Mouse (Mus musculus) heart, embryonic 13.5 days (tissue): Measurements from ENCODE around the gene Slc35g1. TPM values are rescaled to one million over a fixed set of nuclear protein-coding genes. Genes with fewer than 3 reads are reported as not detected.

Experiments used
- ATAC-seq: fragments of 200-750 bp; cut with Nextera tagmentation; 2 replicates; pipeline ENCODE4 v1.8.0; 2017; ENCODE audit warnings: moderate TSS enrichment; ENCODE audit not compliant: insufficient number of reproducible peaks, low FRiP score, low TSS enrichment; ENCODE audit errors: extremely low read depth
- H3K27ac ChIP-seq: fragments of 300-500 bp; sonication (generic); replicated peaks from 2 replicates; pipeline ENCODE4 v1.5.1; 2015; ENCODE audit warnings: moderate library complexity, mild to moderate bottlenecking, inconsistent platforms
- H3K27me3 ChIP-seq: fragments of 300-500 bp; sonication (generic); replicated peaks from 2 replicates; pipeline ENCODE4 v1.6.1; 2015; ENCODE audit warnings: mild to moderate bottlenecking, inconsistent platforms
- H3K36me3 ChIP-seq: fragments of 300-500 bp; sonication (generic); 2 replicates; pipeline ENCODE4 v1.6.1; 2015; ENCODE audit warnings: mild to moderate bottlenecking, inconsistent platforms
- H3K4me1 ChIP-seq: fragments of 300-500 bp; sonication (generic); 2 replicates; pipeline ENCODE4 v1.6.1; 2015; ENCODE audit warnings: inconsistent platforms
- H3K4me2 ChIP-seq: fragments of 300-500 bp; sonication (generic); 2 replicates; pipeline ENCODE4 v1.6.1; 2015; ENCODE audit warnings: inconsistent platforms, mild to moderate bottlenecking, moderate library complexity
- H3K4me3 ChIP-seq: fragments of 300-500 bp; sonication (generic); 2 replicates; pipeline ENCODE4 v1.5.1; 2015; ENCODE audit warnings: moderate library complexity, mild to moderate bottlenecking, inconsistent platforms
- H3K9ac ChIP-seq: fragments of 300-500 bp; sonication (generic); 2 replicates; pipeline ENCODE4 v1.6.1; 2015; ENCODE audit warnings: inconsistent platforms, mild to moderate bottlenecking, moderate library complexity
- H3K9me3 ChIP-seq: fragments of 300-500 bp; sonication (generic); 2 replicates; pipeline ENCODE4 v1.6.1; 2016; ENCODE audit warnings: inconsistent platforms
- WGBS: fragments of 180-500 bp; shearing (Covaris S2); methylation state at CpG from one replicate; pipeline ENCODE4 v1.1.7; 2015; ENCODE audit warnings: mixed read lengths; 5-methylcytosine and 5-hydroxymethylcytosine counted together
- polyA plus RNA-seq: library from polyadenylated mRNA; unstranded; fragments of >200 nt; fragmentation: Nextera tagmentation; extraction: Ambion mirVana; gene quantifications from 2 replicates; pipeline ENCODE4 v1.2.1, GENCODE M21; 2015

The Slc35g1 gene
- polyA plus RNA-seq: 1.9 and 2.0 TPM in 2 replicates

DNA sequence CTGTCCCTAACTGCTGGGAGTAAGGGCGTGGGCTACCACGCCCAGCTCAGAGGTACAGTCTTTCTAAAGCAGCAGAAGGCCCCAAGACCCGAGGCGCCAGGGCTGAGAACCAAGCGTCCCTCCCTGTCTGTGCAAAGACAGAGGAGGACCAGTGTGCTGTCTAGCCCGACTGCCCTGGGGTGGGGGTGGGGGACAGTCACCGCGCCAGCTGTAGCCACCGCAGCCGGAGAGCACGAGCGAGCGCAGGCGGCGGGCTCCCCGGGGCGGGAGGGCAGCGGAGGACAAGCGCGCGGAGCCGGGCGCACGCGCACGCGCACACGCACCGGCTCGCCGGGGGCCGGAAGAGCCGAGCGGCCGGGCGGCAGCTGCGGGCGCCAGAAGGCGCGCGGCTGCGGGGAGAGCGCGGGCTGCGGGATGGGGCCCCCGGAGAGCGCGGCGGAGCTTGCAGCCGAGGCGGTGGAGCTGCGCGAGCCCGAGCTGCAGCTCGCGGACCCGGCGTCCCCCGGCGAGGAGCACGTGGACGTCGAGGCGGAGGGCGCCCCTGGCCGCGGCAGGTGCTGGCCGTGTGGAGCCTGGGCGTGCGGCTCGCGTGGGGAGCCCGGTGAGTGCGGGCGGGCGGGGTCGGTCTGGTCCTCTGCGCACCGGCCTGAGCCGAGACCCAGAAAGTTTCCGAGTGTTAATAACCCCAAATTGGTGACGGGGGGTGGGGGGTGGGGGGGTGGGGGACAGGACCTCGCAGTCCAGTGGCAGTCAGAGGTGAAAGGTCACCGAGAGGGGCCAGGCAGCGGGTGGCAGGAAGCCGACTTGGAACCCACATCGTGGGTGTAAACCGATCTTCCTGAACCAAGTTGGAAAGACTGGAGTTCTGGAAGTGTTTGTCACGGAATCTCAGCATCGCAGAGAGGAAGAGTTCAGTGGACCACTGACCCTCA is at the start of gene Slc35g1:
TSS of gene Slc35g1 (plus strand) at position 280 of the 932 bp plus-strand sequence.
- no peak within 1 kb of the TSS for H3K27ac ChIP-seq
- ATAC-seq: no peak; the same call in none of the 2 replicates
- under 1% methylated on average over 89 of the region's 90 CpGs for WGBS

DNA sequence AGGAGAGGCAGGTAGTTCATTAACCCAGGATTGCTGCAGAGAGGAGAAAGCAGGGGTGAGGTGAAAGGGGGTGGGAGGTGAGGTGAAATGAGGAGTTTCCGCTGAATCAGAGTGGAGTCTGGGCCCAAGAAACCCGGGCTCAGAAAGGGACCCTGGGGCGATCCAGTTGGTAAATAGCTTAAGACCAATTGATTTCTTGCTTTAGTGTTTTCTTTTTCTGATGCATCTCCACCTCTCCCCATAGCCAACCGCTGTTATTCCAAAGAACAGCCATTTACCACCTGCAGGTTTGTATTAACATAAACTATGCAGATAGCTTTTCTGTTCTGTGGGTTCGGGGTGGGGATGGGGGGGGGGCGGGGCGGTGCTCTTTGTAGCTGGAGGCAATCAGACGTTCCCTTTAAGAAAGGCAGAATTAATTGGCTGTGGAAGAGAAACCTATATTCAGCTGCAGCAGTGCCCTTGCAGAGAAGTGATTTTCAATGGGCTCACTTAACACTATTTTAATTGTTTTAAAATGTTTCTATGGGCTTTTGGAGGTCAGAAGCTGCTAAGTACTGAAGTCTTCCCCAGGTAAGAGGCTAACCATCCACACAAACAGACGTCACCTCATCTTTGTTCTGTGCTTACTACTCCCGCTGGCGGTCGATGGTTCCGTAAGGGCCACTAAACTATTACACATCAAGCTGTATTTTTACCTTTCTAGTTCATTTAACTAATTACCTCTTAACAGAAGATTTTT is 47.3 kb upstream of the Slc35g1 start:
- no peak for ATAC-seq
- Histone ChIP-seq H3K9me3 (0 out of 2 replicates have a peak, but pooled peaks cover 6% of the 10 kb centered on the region), H3K36me3 (no peaks in the 10 kb centered on the region), H3K4me1 (no peaks in the 10 kb centered on the region), H3K4me3 (no peak overlapping the region), H3K27ac (no peak overlapping the region), H3K27me3 (no peaks in the 10 kb centered on the region), H3K4me2 (no peak overlapping the region), H3K9ac (no peak overlapping the region)
- WGBS: 35% methylated on average over 13 of the region's 13 CpGs

More for the DNA sequence above, at the start of gene Slc35g1:
- H3K9ac ChIP-seq: peak within 1 kb of the TSS; percentile 81
- H3K4me2 ChIP-seq: peak within 1 kb of the TSS; percentile 90
- H3K4me1 ChIP-seq: peaks cover 8% of the 10 kb centered on the region; the same call in 1 of the 2 replicates
- H3K4me3 ChIP-seq: peak within 1 kb of the TSS; percentile 70
- 0 out of 2 replicates have a peak, but pooled peaks cover 4% of the 10 kb centered on the region for H3K27me3 ChIP-seq
- H3K36me3 ChIP-seq: no peaks in the 10 kb centered on the region
- H3K9me3 ChIP-seq: no peaks in the 10 kb centered on the region

DNA sequence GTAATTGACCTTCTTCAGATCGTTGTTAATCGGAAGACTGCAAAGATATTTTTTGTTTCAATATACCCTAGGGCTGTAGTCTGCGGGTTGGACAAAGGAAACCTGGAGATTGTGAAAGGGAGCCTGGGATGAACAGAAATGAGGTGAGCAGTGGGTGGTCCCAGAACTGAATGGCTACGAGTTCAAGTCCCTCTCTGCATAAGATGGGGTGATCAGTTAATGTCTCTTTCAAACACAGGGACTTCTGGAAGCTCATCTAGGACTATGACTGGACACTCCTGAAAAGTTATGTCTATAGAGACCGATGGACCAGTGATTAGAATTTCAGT is 46.8 kb upstream of the Slc35g1 start:
- Histone ChIP-seq H3K4me3 (no peak overlapping the region), H3K9ac (no peak overlapping the region), H3K27me3 (no peaks in the 10 kb centered on the region), H3K27ac (no peak overlapping the region), H3K9me3 (0 out of 2 replicates have a peak, but pooled peaks cover 6% of the 10 kb centered on the region), H3K36me3 (no peaks in the 10 kb centered on the region), H3K4me1 (no peaks in the 10 kb centered on the region), H3K4me2 (no peak overlapping the region)
- ATAC-seq: no peak
- 76% methylated on average over 5 of the region's 5 CpGs for WGBS

DNA sequence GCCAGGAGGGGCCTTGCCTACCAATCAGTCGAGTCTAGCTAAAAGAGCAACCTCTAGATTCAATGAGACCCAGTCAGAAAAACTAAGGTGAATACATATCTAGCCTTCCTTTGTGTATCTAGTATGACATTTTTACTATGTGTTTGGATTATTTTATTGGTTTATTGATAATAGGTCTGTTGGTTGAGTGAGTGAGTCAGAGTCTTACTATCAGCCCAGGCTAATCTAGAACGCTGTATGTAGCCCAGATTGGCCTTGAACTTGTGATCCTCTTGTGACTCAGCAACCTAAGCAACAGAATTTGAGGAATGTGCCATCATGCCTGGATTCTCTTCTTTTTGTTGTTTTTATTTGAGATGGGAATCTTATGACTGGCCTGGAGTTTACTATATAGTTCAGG is 44.6 kb upstream of the Slc35g1 start:
- WGBS: 78% methylated on average over 2 of the region's 2 CpGs

DNA sequence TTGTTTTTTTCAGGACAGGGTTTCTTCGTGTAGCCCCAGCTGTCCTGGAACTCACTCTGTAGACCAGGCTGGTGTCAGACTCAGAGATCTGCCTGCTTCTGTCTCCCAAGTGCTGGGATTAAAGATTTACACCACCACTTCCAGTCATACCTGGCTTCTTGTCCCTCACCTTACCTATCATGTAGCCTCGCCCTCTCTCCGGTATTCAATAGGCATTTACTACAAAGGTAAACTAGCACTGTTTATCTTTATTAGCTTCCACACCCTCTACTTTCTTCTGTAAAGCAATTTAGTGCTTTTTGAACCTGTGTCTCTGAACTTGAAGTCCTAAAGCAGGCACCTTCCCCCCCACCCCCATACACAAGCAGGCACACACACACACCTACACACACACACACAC is 44.1 kb upstream of the Slc35g1 start:
- Histone ChIP-seq H3K27me3 (no peaks in the 10 kb centered on the region), H3K4me3 (no peak overlapping the region), H3K4me1 (no peaks in the 10 kb centered on the region), H3K9me3 (no peaks in the 10 kb centered on the region), H3K36me3 (no peaks in the 10 kb centered on the region), H3K4me2 (no peak overlapping the region), H3K9ac (no peak overlapping the region), H3K27ac (no peak overlapping the region)
- ATAC-seq: no peak
- WGBS: 73% methylated on average over 3 of the region's 3 CpGs

More for the DNA sequence above, 44.6 kb upstream of the Slc35g1 start:
- Histone ChIP-seq H3K9me3 (no peaks in the 10 kb centered on the region), H3K9ac (no peak overlapping the region), H3K27me3 (no peaks in the 10 kb centered on the region), H3K27ac (no peak overlapping the region), H3K4me2 (no peak overlapping the region), H3K4me3 (no peak overlapping the region), H3K36me3 (no peaks in the 10 kb centered on the region), H3K4me1 (no peaks in the 10 kb centered on the region)
- ATAC-seq: no peak

DNA sequence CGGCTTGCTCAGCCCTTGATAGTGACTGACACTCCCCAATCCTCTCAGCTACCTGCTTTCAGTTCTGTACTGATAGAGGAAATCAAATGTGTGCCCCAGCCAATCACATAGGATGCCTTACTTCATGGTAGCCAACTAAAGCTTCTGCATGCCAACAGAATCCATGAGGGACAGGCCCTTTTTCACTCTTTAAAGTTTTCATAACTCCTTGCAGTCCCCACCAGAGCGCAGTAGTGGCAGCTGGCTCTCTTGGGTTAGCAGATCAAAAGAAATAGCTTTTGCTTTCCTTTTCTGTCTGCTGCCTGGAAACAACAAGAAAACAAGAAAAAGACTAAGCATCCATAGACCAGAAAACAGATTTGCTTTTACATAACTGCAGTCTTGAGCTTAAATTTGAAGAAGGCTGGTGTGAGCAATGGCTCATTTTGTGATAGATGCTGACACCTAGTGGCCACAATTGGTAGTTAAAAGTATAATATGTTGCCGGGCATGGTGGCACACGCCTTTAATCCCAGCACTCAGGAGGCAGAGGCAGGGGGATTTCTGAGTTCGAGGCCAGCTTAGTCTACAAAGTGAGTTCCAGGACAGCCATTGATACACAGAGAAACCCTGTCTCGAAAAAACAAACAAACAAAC is 43.2 kb upstream of the Slc35g1 start:
- Histone ChIP-seq H3K9me3 (no peaks in the 10 kb centered on the region), H3K27ac (no peak overlapping the region), H3K4me2 (no peak overlapping the region), H3K27me3 (no peaks in the 10 kb centered on the region), H3K36me3 (no peaks in the 10 kb centered on the region), H3K4me3 (no peak overlapping the region), H3K4me1 (no peaks in the 10 kb centered on the region), H3K9ac (no peak overlapping the region)
- no peak for ATAC-seq
- WGBS: 31% methylated on average over 6 of the region's 6 CpGs

DNA sequence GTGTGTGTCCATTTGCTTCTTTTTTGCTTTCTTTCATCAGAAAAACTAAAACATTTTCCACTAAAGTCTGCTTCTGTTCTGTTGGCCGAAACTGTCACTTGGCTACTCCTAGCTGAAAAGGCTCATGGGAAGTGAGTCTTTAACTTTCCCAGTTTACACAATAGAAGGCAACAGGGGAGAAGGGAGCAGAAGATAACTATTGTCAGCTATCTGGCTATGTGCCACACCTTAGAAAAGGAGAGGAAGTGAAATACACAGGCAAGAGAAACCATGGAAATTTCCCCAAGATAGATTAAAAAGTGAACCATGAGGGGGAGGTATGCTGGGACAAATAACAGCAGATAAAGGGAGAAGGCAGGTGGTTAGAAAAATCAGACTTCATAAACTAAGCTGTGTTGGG is 41.5 kb upstream of the Slc35g1 start:
- Histone ChIP-seq H3K36me3 (no peaks in the 10 kb centered on the region), H3K27me3 (no peaks in the 10 kb centered on the region), H3K9ac (no peak overlapping the region), H3K9me3 (no peaks in the 10 kb centered on the region), H3K4me1 (no peaks in the 10 kb centered on the region), H3K4me3 (no peak overlapping the region), H3K4me2 (no peak overlapping the region), H3K27ac (no peak overlapping the region)
- 53% methylated on average over 1 of the region's 1 CpGs for WGBS
- no peak for ATAC-seq

DNA sequence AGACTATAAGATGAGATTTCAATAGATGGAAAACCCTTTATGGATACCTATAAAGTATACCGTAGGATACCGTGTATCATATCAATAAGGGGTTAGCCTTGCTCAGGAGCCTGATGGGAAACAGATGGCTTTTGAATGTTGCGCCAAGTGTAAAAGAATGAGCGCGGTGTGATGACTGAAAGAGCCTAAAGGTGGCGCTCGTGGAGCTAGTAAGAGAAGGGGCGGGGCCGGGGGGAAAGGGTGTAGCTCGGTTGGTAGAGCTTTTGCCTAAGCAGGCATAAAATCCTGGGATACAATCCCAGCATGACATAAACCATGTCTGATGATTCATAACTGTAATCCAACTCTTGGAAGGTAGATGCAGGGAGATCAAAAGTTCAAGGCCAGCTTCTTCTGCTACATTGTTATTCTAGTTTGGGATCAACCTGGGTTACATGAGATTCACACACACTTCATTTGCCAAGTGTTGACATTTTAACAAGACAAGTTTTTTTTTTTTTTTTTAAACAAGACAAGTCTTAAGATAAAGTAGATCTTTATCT is 40.9 kb upstream of the Slc35g1 start:
- Histone ChIP-seq H3K9me3 (no peaks in the 10 kb centered on the region), H3K27me3 (no peaks in the 10 kb centered on the region), H3K4me1 (no peaks in the 10 kb centered on the region), H3K36me3 (no peaks in the 10 kb centered on the region), H3K27ac (no peak overlapping the region), H3K4me3 (no peak overlapping the region), H3K4me2 (no peak overlapping the region), H3K9ac (no peak overlapping the region)
- whole genome bisulfite sequencing: 44% methylated on average over 10 of the region's 10 CpGs
- no peak for ATAC-seq

DNA sequence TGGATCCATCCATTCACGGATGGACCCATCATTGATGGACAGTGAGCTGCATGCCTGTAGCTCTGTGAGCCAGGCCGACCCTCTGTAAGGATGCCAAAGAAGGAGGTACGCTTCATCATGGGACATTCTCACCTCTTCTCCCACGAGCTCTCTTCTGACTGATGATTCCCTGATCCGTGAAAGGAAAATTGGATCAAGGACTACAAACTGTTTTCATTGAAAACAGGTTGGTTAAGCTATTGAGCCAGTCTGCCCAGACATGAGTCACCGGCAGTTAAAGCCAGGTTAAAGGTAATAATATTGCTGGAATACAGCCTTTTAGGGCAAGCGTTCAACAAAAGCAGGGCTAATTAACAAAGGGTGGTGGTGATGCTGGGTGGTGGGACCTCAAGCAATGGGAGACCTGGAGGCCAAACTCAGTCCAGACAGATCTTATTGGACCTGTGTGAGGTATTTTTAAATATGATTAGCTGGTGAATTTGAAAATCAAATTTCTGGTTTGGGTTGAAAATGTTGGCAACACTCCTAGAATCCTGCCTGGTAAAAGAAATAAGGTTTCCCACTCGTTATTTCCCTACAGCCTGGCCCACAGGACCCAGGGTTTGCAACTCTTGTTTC is 39.5 kb upstream of the Slc35g1 start:
- WGBS: 73% methylated on average over 8 of the region's 8 CpGs
- no peak overlapping the region for H3K4me2 ChIP-seq
- no peak overlapping the region for H3K9ac ChIP-seq
- no peaks in the 10 kb centered on the region for H3K27me3 ChIP-seq
- no peaks in the 10 kb centered on the region for H3K9me3 ChIP-seq
- H3K4me1 ChIP-seq: no peaks in the 10 kb centered on the region
- no peaks in the 10 kb centered on the region for H3K36me3 ChIP-seq
- H3K27ac ChIP-seq: no peak overlapping the region
- no peak for ATAC-seq
- H3K4me3 ChIP-seq: no peak overlapping the region

DNA sequence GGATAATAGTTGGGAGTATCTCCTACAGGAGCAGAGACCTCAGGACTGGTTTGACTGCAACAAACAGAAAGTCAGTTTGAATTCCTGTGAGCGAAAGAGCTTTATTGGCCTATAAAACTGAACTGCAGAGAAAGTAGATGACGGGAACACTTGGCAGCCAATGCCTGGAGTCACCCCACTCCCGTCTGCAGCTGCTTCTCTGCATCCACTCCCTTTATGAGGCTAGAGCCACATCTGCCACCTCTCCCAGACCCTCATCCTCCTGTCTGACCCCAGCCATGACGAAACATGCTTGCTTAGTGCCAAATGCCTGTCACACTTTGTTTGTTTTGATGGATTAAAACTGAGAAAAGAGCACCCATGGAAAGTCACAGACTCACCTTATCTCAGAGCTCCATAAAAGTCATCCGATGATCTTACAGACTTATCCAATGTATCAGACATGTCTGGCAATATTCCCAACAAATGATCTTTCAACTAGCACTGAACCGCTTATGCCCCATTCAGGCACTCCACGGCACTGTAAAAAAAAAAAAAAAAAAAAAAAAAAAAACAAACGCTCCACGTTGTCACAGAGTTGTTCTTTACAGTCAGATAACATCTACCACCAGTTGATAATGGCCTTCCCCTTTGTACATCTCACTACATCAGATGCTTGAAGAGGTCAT is 37.7 kb upstream of the Slc35g1 start:
- no peak overlapping the region for H3K9ac ChIP-seq
- no peaks in the 10 kb centered on the region for H3K27me3 ChIP-seq
- no peak overlapping the region for H3K27ac ChIP-seq
- H3K36me3 ChIP-seq: no peaks in the 10 kb centered on the region
- WGBS: 57% methylated on average over 9 of the region's 9 CpGs
- H3K4me1 ChIP-seq: no peaks in the 10 kb centered on the region
- H3K4me3 ChIP-seq: no peak overlapping the region
- no peaks in the 10 kb centered on the region for H3K9me3 ChIP-seq
- ATAC-seq: no peak
- H3K4me2 ChIP-seq: no peak overlapping the region
